Mouse (Mus musculus): Measurements from ENCODE around the gene Cdv3. TPM values are rescaled to one million over a fixed set of nuclear protein-coding genes. Genes with fewer than 3 reads are reported as not detected.
A peak's percentile ranks its signal among the peaks of the same experiment; 100 is the strongest.

Gene Cdv3
- polyA plus RNA-seq, 1 experiment from 2014 or later: 97.1 TPM

DNA sequence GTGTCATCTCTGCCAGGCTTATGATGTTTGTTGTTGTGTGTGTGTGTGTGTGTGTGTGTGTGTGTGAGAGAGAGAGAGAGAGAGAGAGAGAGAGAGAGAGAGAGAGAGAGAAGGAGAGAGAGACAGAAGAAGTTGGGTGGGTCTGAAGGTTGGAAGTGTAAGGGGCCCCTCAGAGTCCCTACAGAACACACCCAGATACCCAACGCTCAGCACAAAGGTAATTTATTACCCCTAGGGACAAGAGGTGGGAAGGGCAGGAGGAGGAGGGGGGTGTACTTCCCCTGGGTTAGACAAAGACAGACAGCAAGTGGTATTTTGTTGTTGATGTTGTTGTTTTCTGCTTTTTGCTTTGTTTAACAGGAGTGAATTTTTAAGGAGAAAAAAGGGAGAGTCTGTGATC is 20.0 kb upstream of the Cdv3 start:
- no peaks in the 10 kb centered on the region for H3K9me3 ChIP-seq
- peak; percentile 81 for ATAC-seq
- no peaks in the 10 kb centered on the region for H3K36me3 ChIP-seq
- H3K4me3 ChIP-seq (replicated peaks): no peak overlapping the region
- H3K4me1 ChIP-seq (replicated peaks): 0 out of 2 replicates have a peak, but pooled peaks cover 3% of the 10 kb centered on the region
- no peaks in the 10 kb centered on the region for H3K27me3 ChIP-seq (replicated peaks)
- WGBS: 14% methylated on average over 1 of the region's 1 CpGs
- no peak overlapping the region for H3K4me2 ChIP-seq (replicated peaks)
- H3K27ac ChIP-seq: no peak overlapping the region
- H3K9ac ChIP-seq: no peak overlapping the region

DNA sequence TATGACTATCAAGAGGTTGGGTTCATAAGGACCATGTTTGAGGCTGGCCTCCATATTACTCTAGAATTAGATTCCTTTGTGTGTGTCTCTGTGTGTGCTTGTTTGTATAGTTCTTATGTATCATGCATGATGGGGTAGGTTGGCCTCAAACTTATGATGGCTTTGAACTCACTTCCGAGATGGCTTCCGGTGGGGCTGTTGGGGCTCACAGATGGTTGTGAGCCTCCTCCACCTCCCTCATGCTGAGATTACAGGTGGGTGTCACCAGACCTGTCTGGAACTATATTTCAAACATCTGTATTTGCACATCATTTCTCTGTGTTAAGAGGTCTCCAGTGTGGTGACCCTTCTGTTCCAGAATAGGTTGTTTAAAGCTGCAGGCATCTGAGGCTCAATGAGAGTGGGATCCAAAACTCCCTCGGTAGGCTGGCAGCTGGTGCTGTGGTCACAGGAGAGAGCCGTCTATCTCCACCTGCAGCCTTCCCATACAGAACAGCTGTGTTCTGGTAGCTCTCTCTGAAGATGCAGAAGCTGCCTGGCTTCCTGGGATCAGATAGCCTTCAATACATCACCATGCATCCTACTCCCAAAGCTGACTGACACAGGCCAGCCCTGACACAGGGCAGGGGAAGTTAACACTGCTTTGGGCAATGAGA is 18.6 kb upstream of the Cdv3 start:
- H3K4me3 ChIP-seq (replicated peaks): no peak overlapping the region
- H3K36me3 ChIP-seq: no peaks in the 10 kb centered on the region
- no peak overlapping the region for H3K4me2 ChIP-seq (replicated peaks)
- H3K9ac ChIP-seq: no peak overlapping the region
- H3K27me3 ChIP-seq (replicated peaks): no peaks in the 10 kb centered on the region
- no peak overlapping the region for H3K27ac ChIP-seq
- H3K4me1 ChIP-seq (replicated peaks): 0 out of 2 replicates have a peak, but pooled peaks cover 3% of the 10 kb centered on the region
- H3K9me3 ChIP-seq: no peaks in the 10 kb centered on the region
- WGBS: 71% methylated on average over 4 of the region's 4 CpGs
- no peak for ATAC-seq

DNA sequence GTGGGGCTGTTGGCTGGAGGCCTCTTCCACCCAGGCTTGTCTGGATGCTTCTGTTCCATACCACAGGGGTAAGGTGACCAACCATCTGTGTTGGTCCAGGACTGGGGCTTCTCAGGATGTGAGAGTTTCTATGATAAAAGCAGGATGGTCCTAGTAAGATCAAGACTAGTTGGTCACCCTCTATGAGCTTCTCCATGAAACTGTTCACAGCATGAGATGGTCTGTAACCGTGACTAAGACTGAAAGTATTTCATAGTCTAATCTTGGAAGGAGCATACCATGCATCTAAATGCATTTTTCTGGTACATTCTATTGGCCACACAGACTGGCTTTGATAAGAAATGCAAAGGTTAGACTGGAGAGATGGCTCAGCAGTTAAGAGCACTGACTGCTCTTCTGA is 17.9 kb upstream of the Cdv3 start:
- Histone ChIP-seq H3K4me3 (replicated peaks) (no peak overlapping the region), H3K4me1 (replicated peaks) (0 out of 2 replicates have a peak, but pooled peaks cover 3% of the 10 kb centered on the region), H3K27me3 (replicated peaks) (no peaks in the 10 kb centered on the region), H3K27ac (no peak overlapping the region), H3K9me3 (no peaks in the 10 kb centered on the region), H3K36me3 (no peaks in the 10 kb centered on the region), H3K9ac (no peak overlapping the region), H3K4me2 (replicated peaks) (no peak overlapping the region)
- ATAC-seq: no peak
- 93% methylated on average over 1 of the region's 1 CpGs for WGBS

DNA sequence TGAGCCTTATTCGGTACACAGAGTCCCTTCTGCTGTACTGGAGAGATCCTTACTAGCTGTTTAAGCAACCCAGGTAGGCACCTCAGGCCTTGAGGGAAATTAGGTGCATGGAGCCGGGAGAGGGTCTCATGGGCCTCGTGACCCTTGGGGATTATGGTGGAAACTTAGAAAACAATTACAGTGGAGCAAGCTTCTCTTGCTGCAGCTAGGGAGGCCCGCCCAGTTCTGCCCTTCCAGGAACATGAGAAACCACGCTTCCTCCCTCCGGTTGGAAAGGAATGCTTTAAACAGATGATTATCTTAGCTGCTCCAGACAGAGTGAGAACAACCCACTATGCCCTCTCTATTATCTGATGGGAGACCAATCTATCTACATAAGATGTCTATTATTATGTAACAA is 17.3 kb upstream of the Cdv3 start:
- H3K27me3 ChIP-seq (replicated peaks): no peaks in the 10 kb centered on the region
- no peak overlapping the region for H3K27ac ChIP-seq
- no peak for ATAC-seq
- H3K9me3 ChIP-seq: no peaks in the 10 kb centered on the region
- no peak overlapping the region for H3K9ac ChIP-seq
- no peak overlapping the region for H3K4me3 ChIP-seq (replicated peaks)
- 0 out of 2 replicates have a peak, but pooled peaks cover 3% of the 10 kb centered on the region for H3K4me1 ChIP-seq (replicated peaks)
- no peak overlapping the region for H3K4me2 ChIP-seq (replicated peaks)
- 41% methylated on average over 6 of the region's 6 CpGs for WGBS
- no peaks in the 10 kb centered on the region for H3K36me3 ChIP-seq

DNA sequence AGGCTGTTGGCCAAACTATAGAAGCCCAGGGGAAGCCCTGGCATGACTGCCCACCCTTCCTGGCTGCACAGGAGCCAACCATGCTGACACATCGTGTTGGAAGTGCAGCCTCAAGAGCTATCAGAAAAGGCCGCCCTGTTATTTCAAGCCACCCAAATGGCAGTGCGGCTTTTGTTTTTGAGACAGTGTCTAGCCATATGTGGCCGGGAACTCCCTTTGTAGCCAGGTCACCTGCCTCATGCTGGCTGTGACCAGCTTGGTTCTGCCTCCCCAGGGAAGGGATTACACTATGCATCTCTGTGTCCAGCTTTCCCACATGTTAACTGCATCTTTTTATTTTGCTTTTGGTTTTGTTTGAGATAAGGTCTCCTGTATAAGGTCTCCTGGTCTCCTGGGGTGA is 14.9 kb upstream of the Cdv3 start:
- 92% methylated on average over 4 of the region's 4 CpGs for WGBS
- H3K9me3 ChIP-seq: no peaks in the 10 kb centered on the region

DNA sequence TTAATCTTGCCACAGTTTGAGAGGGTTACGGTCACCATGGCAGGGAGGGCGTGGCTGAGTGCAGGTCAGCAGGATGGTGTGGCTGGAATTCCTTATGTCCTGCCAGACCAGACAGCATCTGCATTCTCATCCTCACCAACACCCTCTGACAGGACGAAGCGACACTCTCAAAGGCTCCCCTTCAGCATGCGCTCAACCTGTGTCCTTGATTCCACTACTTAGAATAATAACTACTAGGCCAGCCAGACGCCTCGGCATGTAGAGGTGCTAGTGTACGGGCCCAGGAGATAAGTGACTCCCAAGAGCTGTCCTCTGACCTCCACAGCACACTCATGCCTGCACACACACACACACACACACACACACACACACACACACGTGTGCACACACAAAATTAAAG is 13.6 kb upstream of the Cdv3 start:
- WGBS: 61% methylated on average over 9 of the region's 9 CpGs
- no peak for ATAC-seq

More for the DNA sequence above, 14.9 kb upstream of the Cdv3 start:
- Histone ChIP-seq H3K36me3 (no peaks in the 10 kb centered on the region), H3K9ac (no peak overlapping the region), H3K4me3 (replicated peaks) (no peak overlapping the region), H3K4me1 (replicated peaks) (no peaks in the 10 kb centered on the region), H3K27me3 (replicated peaks) (no peaks in the 10 kb centered on the region), H3K4me2 (replicated peaks) (no peak overlapping the region), H3K27ac (no peak overlapping the region)
- no peak for ATAC-seq

DNA sequence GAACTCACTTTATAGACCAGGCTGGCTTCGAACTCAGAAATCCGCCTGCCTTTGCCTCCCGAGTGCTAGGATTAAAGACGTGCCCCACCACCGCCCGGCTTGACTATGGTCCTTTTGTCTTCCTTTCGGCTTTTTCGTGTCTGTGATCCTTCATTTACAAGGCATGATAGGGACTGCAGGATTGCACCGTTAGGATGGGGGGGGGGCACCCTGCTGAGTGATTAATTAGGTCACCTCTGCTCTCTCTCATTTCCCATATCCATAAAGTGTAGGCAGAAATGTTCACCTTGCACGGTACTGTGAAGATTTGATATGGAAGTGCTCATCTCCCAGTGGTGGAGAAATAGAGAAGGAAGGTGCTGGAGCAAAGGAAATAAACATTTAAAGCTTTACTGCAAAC is 13.0 kb upstream of the Cdv3 start:
- H3K9me3 ChIP-seq: no peaks in the 10 kb centered on the region
- no peaks in the 10 kb centered on the region for H3K36me3 ChIP-seq
- no peaks in the 10 kb centered on the region for H3K4me1 ChIP-seq (replicated peaks)
- no peak overlapping the region for H3K4me2 ChIP-seq (replicated peaks)
- no peak for ATAC-seq
- H3K9ac ChIP-seq: no peak overlapping the region
- no peaks in the 10 kb centered on the region for H3K27me3 ChIP-seq (replicated peaks)
- WGBS: 62% methylated on average over 10 of the region's 10 CpGs
- no peak overlapping the region for H3K27ac ChIP-seq
- no peak overlapping the region for H3K4me3 ChIP-seq (replicated peaks)

More for the DNA sequence above, 13.6 kb upstream of the Cdv3 start:
- H3K36me3 ChIP-seq: no peaks in the 10 kb centered on the region
- H3K27me3 ChIP-seq (replicated peaks): no peaks in the 10 kb centered on the region
- H3K4me1 ChIP-seq (replicated peaks): no peaks in the 10 kb centered on the region
- H3K9ac ChIP-seq: no peak overlapping the region
- no peak overlapping the region for H3K4me2 ChIP-seq (replicated peaks)
- no peaks in the 10 kb centered on the region for H3K9me3 ChIP-seq
- H3K4me3 ChIP-seq (replicated peaks): no peak overlapping the region
- H3K27ac ChIP-seq: no peak overlapping the region

DNA sequence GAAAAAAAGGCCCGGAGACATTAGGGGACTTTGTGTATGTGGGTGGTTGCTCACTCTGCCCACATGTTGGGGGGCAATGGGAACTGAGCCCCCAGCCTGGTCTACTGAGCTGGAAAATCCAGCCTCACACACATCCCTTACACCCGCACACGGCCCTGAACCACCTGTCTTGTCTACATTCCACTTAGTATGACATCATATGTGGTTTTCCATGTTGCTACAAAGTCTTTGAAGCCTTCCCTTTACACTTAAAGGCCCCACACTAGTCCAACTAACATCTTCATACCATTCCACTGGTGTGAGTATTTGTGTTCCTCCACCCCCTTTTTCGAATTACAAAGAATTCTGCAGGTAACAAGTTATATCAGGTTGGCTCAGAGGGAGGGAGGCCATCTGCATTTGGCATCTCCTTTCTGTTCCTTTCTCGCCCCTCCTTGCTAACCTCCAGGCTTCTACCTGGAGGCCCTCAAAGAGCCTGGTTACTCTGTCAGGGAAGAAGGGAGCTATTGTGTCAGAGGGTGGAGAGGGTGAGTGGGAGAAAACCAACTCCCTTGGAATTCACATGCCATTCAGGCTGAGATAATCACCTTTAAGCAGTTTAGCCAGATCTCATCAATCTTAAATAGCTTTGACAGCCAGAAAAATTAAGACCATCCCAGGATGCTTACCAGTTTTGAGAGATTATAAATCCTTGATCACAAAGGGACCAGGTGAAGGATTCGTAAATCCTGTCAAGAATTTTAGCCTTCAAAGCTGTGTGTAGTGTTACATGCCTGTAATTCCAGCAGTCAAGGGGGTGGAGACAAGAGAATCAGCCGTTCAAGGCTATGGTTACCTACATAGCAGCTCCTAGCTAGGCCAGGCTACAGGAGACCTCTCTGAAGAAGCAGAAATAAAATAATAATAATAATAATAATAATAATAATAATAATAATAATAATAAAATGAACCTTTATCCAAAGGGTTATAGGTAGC is 11.0 kb upstream of the Cdv3 start:
- 57% methylated on average over 7 of the region's 7 CpGs for WGBS
- no peaks in the 10 kb centered on the region for H3K27me3 ChIP-seq (replicated peaks)

GRCm38 (mm10) chr9:103372271-103373010 is 6.8 kb upstream of the Cdv3 start:
- Histone ChIP-seq H3K4me2 (replicated peaks) (no peak overlapping the region), H3K4me3 (replicated peaks) (no peak overlapping the region), H3K27me3 (replicated peaks) (no peaks in the 10 kb centered on the region), H3K9ac (no peak overlapping the region), H3K4me1 (replicated peaks) (no peaks in the 10 kb centered on the region), H3K9me3 (no peaks in the 10 kb centered on the region), H3K27ac (no peak overlapping the region), H3K36me3 (no peaks in the 10 kb centered on the region)
- 57% methylated on average over 5 of the region's 5 CpGs for WGBS
- ATAC-seq: no peak

More for the DNA sequence above, 11.0 kb upstream of the Cdv3 start:
- H3K9ac ChIP-seq: no peak overlapping the region
- 0 out of 2 replicates have a peak, but pooled peaks have one; percentile 16 for ATAC-seq
- no peak overlapping the region for H3K4me2 ChIP-seq (replicated peaks)
- no peaks in the 10 kb centered on the region for H3K4me1 ChIP-seq (replicated peaks)
- no peaks in the 10 kb centered on the region for H3K9me3 ChIP-seq
- no peak overlapping the region for H3K4me3 ChIP-seq (replicated peaks)
- no peak overlapping the region for H3K27ac ChIP-seq
- no peaks in the 10 kb centered on the region for H3K36me3 ChIP-seq

DNA sequence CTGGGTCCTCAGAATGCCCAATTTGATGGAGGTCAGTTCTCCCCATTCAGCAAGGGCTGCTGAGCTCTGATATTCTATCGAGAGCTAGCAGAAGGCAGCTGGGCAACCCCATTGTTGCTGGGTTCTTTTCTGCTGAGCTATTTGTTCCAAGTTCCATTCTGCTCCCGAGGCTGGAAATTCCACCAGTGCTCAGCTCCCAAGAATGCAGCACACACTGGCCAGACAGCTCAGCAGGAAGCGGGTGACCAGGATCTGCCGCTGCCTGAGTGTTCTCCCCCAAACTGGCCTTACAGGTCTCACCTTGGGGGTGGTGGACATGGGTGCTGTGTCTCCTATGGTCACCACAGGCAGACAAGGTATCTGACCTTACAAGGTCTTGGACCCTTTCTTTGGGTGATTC is 4.3 kb upstream of the Cdv3 start:
- Histone ChIP-seq H3K36me3 (no peaks in the 10 kb centered on the region), H3K9me3 (no peaks in the 10 kb centered on the region), H3K4me2 (replicated peaks) (no peak overlapping the region), H3K27me3 (replicated peaks) (no peaks in the 10 kb centered on the region), H3K27ac (no peak overlapping the region), H3K9ac (no peak overlapping the region), H3K4me3 (replicated peaks) (no peak overlapping the region), H3K4me1 (replicated peaks) (peaks cover 9% of the 10 kb centered on the region; the same call in 1 of the 2 replicates)
- 82% methylated on average over 4 of the region's 4 CpGs for WGBS
- no peak for ATAC-seq

- Histone ChIP-seq H3K9ac (peak overlapping the region; percentile 41), H3K4me1 (replicated peaks) (peaks cover 15% of the 10 kb centered on the region), H3K4me2 (replicated peaks) (peak overlapping the region; percentile 67), H3K9me3 (no peaks in the 10 kb centered on the region), H3K4me3 (replicated peaks) (peak overlapping the region; percentile 25), H3K27me3 (replicated peaks) (no peaks in the 10 kb centered on the region), H3K36me3 (no peaks in the 10 kb centered on the region), H3K27ac (peak overlapping the region; percentile 66)
- WGBS: 52% methylated on average over 9 of the region's 9 CpGs
- no peak; the same call in 1 of the 2 replicates for ATAC-seq
Measured at GRCm38 (mm10) chr9:103366356-103366755, 716 bp upstream of the Cdv3 start.
